Mouse (Mus musculus): ENCODE measurements around the gene Nr2f2. TPM values are rescaled to one million over a fixed set of nuclear protein-coding genes. Genes with fewer than 3 reads are reported as not detected.

Nr2f2 gene
- polyA plus RNA-seq, 1 experiment = 193 TPM

DNA sequence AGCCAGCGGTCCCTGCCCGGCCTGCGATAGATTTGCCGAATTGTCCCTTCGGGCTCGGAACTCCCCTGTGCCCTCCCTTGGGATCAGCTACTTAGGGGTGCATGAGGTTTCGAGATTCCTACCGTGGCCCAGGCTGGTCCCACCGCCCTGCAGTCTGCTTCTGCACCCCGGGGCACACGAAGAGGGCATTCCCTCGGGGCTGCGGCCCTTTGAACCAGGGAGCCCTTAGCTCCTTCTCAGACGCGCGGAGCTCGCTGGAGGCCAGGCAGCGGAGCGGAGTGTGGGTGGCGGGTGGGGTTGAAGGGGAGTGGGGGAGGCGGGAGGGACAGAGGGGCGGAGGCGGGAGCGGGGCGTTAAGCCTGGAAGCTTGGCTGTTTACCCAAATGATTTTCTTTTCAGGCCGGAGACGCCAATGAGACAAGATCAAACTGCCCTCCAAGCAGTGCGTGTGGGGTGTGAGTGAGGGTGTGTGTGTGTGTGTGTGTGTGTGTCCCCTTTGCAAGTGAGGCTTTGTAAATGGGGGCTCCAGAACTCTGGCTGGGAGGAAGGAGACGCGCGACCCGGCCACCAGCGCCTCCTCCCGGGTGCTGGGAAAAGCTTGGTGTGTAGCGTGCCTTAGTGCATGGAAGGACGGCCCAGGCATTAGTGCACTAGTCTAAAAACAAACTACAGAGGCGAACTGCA, 28.8 kb downstream of the Nr2f2 start:
- TF ChIP-seq CTCF (conservative IDR thresholded peaks at IDR 0.05; ENCODE audit: insufficient read depth, insufficient read length, low read depth, low read length) (no peak; the same call in 1 of the 2 replicates), POLR2A (IDR thresholded peaks at IDR 0.05; ENCODE audit: low read depth, low read length) (no peak)
- Histone ChIP-seq H3K27me3 (replicated peaks; ENCODE audit: control insufficient read depth, insufficient read depth, low read length) (no peaks in the 10 kb centered on the region), H3K27ac (ENCODE audit: insufficient read depth, low read depth, low read length) (peak overlapping the region; percentile 90), H3K4me1 (ENCODE audit: control insufficient read depth, insufficient read depth, low read length) (no peaks in the 10 kb centered on the region), H3K36me3 (ENCODE audit: control insufficient read depth, insufficient read depth, low read length) (no peaks in the 10 kb centered on the region), H3K4me3 (ENCODE audit: insufficient read depth, low read depth, low read length) (peak overlapping the region; percentile 52)
- DNase-seq = peak; percentile 48
- 31% methylated on average over 34 of the region's 37 CpGs for WGBS

DNA sequence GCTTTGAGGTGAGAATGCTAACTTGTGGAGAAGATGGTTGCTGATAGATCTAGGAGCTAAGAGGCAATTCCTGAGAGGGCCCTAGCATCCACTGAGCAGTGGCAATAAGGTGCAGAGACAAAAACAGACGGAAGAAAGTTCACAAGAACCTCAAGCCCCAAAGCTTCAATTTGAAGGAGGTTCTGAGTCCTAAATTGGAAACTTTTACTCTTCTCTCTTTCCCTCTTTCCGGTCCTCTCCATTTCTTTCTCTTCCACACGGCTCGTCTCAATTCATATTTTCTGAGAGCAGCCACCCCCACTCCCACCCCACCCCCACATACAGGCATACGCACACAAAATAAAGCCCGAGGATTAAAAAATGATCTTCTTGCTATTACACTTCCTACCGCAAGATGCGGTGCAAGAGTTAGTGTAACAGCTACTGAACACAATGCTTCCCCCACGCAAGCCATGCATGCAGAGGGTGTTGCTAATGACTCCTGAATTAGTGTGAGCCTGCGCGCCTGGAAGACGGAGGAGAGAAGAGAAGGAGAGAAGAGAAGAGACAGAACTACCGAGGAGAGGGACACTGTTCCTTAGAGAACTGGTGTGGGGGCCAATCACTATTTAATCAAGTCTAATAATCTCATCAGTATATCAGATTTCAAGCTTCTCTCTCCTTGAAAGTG, 29.8 kb downstream of the Nr2f2 start:
- TF ChIP-seq CTCF (conservative IDR thresholded peaks at IDR 0.05; ENCODE audit: insufficient read depth, insufficient read length, low read depth, low read length) (no peak), POLR2A (IDR thresholded peaks at IDR 0.05; ENCODE audit: low read depth, low read length) (no peak)
- Histone ChIP-seq H3K27ac (ENCODE audit: insufficient read depth, low read depth, low read length) (peak overlapping the region; percentile 33; the same call in 1 of the 2 replicates), H3K36me3 (ENCODE audit: control insufficient read depth, insufficient read depth, low read length) (no peaks in the 10 kb centered on the region), H3K4me1 (ENCODE audit: control insufficient read depth, insufficient read depth, low read length) (no peaks in the 10 kb centered on the region), H3K4me3 (ENCODE audit: insufficient read depth, low read depth, low read length) (peak overlapping the region; percentile 27), H3K27me3 (replicated peaks; ENCODE audit: control insufficient read depth, insufficient read depth, low read length) (no peaks in the 10 kb centered on the region)
- WGBS = 84% methylated on average over 13 of the region's 13 CpGs
- DNase-seq = no peak

DNA sequence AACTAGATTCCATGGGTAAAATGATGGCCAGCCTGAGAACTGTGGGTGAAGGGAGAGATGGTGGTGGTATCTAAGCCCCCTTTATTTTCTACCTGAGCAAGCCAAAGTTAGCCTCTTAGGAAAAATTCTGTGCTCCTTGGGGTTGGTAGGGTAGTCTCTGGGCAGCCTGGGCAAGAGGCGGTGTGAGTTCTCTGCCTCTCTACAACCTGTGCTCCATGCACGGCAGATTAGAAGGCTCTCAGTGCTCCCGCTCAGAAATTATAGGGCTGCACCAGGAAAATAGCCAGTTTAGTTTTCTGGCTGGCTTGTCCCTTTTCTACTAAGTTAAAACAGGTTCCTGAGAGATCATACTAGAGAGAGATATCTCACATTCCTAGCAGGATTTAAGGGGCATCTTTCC, 30.4 kb downstream of the Nr2f2 start:
- no peaks in the 10 kb centered on the region for H3K27me3 ChIP-seq (replicated peaks; ENCODE audit: control insufficient read depth, insufficient read depth, low read length)
- 78% methylated on average over 3 of the region's 3 CpGs for WGBS
- no peak for DNase-seq
- H3K36me3 ChIP-seq (ENCODE audit: control insufficient read depth, insufficient read depth, low read length) = no peaks in the 10 kb centered on the region
- H3K27ac ChIP-seq (ENCODE audit: insufficient read depth, low read depth, low read length) = peak overlapping the region; percentile 33; the same call in 1 of the 2 replicates
- H3K4me3 ChIP-seq (ENCODE audit: insufficient read depth, low read depth, low read length) = peak overlapping the region; percentile 27; the same call in 1 of the 2 replicates
- TF ChIP-seq CTCF (conservative IDR thresholded peaks at IDR 0.05; ENCODE audit: insufficient read depth, insufficient read length, low read depth, low read length) (no peak), POLR2A (IDR thresholded peaks at IDR 0.05; ENCODE audit: low read depth, low read length) (no peak)
- H3K4me1 ChIP-seq (ENCODE audit: control insufficient read depth, insufficient read depth, low read length) = no peaks in the 10 kb centered on the region

DNA sequence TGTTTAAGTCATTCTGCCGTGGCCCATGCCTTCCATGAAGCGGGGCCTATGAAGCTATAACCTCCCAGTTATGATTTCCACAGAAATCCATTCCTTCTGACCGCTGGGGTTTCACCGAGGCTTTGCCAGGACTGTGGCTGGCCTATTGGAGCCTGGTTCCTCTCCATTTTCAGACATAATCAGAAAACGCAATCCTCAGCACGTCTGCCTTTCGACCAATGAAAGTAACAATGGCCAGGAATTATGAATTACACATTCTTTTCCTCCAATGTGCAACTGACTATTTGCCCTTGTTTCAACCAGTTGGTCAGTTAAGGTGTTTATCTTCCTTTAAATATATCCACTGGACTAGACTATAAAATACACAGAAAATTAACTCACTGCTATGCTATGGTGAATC, 31.1 kb downstream of the Nr2f2 start:
- H3K4me3 ChIP-seq (ENCODE audit: insufficient read depth, low read depth, low read length) = no peak overlapping the region
- H3K4me1 ChIP-seq (ENCODE audit: control insufficient read depth, insufficient read depth, low read length) = no peaks in the 10 kb centered on the region
- 43% methylated on average over 7 of the region's 7 CpGs for WGBS
- TF ChIP-seq POLR2A (IDR thresholded peaks at IDR 0.05; ENCODE audit: low read depth, low read length) (no peak), CTCF (conservative IDR thresholded peaks at IDR 0.05; ENCODE audit: insufficient read depth, insufficient read length, low read depth, low read length) (no peak)
- DNase-seq = no peak
- peak overlapping the region; percentile 11; the same call in 1 of the 2 replicates for H3K27ac ChIP-seq (ENCODE audit: insufficient read depth, low read depth, low read length)
- H3K36me3 ChIP-seq (ENCODE audit: control insufficient read depth, insufficient read depth, low read length) = no peaks in the 10 kb centered on the region
- H3K27me3 ChIP-seq (replicated peaks; ENCODE audit: control insufficient read depth, insufficient read depth, low read length) = no peaks in the 10 kb centered on the region

DNA sequence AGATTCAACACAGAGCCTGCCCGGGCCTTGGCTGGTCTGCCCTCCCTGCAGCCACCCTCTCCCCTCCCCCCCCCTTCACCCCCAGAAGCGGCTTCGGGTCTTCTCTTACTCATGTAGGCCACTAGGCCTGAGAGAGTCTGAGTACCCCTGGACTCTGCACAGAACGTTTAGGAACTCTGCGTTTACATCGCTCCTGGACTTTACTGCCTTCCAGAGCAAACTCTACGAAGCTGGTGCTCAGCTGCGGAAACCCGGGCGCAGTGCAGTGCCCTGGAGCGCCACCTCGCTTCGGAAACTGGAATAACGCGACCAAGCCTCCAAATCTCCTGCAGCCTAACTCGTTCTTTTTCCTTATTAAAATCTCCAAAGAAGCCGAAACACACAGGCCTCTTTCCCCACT, 31.7 kb downstream of the Nr2f2 start:
- Histone ChIP-seq H3K4me3 (ENCODE audit: insufficient read depth, low read depth, low read length) (peak overlapping the region; percentile 27; the same call in 1 of the 2 replicates), H3K36me3 (ENCODE audit: control insufficient read depth, insufficient read depth, low read length) (no peaks in the 10 kb centered on the region), H3K4me1 (ENCODE audit: control insufficient read depth, insufficient read depth, low read length) (no peaks in the 10 kb centered on the region), H3K27me3 (replicated peaks; ENCODE audit: control insufficient read depth, insufficient read depth, low read length) (no peaks in the 10 kb centered on the region), H3K27ac (ENCODE audit: insufficient read depth, low read depth, low read length) (0 out of 2 replicates have a peak overlapping the region, but pooled peaks have one; percentile 11)
- TF ChIP-seq POLR2A (IDR thresholded peaks at IDR 0.05; ENCODE audit: low read depth, low read length) (no peak), CTCF (conservative IDR thresholded peaks at IDR 0.05; ENCODE audit: insufficient read depth, insufficient read length, low read depth, low read length) (peak; percentile 95)
- 1% methylated on average over 17 of the region's 17 CpGs for WGBS
- DNase-seq = peak; percentile 87

DNA sequence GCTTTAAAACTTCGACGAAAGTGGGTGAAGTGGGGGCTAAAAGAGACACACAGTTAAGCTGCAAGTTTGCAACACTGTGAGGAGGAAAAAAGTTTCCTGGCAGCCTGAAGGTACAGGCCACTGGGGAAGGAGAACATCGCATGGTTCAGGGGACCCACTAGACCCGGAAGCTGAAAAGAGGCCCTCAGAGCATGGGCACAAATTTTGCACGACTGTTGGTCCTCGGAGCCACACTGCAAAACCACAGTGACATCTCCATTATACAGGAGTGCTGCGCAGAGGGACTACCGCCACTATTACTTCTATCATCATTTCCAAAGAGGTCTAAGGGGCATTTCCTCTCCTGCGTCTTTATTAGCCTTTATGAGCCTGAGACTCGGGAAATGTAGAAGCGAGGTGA, 32.7 kb downstream of the Nr2f2 start:
- H3K4me1 ChIP-seq (ENCODE audit: control insufficient read depth, insufficient read depth, low read length) = no peaks in the 10 kb centered on the region
- no peak for TF ChIP-seq CTCF (conservative IDR thresholded peaks at IDR 0.05; ENCODE audit: insufficient read depth, insufficient read length, low read depth, low read length)
- no peak for TF ChIP-seq POLR2A (IDR thresholded peaks at IDR 0.05; ENCODE audit: low read depth, low read length)
- no peak overlapping the region; the same call in 1 of the 2 replicates for H3K27ac ChIP-seq (ENCODE audit: insufficient read depth, low read depth, low read length)
- H3K27me3 ChIP-seq (replicated peaks; ENCODE audit: control insufficient read depth, insufficient read depth, low read length) = no peaks in the 10 kb centered on the region
- 80% methylated on average over 11 of the region's 11 CpGs for WGBS
- no peaks in the 10 kb centered on the region for H3K36me3 ChIP-seq (ENCODE audit: control insufficient read depth, insufficient read depth, low read length)
- DNase-seq = no peak
- no peak overlapping the region for H3K4me3 ChIP-seq (ENCODE audit: insufficient read depth, low read depth, low read length)
